Mouse (Mus musculus) hindbrain, embryonic 12.5 days (tissue): ENCODE measurements around the gene Uso1. TPM values are rescaled to one million over a fixed set of nuclear protein-coding genes. Genes with fewer than 3 reads are reported as not detected.
A peak's percentile ranks its signal among the peaks of the same experiment; 100 is the strongest.

Experiments used
- ATAC-seq: fragments of 200-750 bp; cut with Nextera tagmentation; 2 replicates; pipeline ENCODE4 v1.8.0; 2017; ENCODE audit warnings: moderate TSS enrichment; ENCODE audit not compliant: low FRiP score
- H3K27ac ChIP-seq: fragments of 300-500 bp; sonication (generic); 2 replicates; pipeline ENCODE4 v1.5.1; 2016; ENCODE audit warnings: mild to moderate bottlenecking
- H3K27me3 ChIP-seq: fragments of 300-500 bp; sonication (generic); 2 replicates; pipeline ENCODE4 v1.6.1; 2016; ENCODE audit warnings: mild to moderate bottlenecking
- H3K36me3 ChIP-seq: fragments of 300-500 bp; sonication (generic); 2 replicates; pipeline ENCODE4 v1.6.1; 2016; ENCODE audit warnings: mild to moderate bottlenecking
- H3K4me1 ChIP-seq: fragments of 300-500 bp; sonication (generic); 2 replicates; pipeline ENCODE4 v1.6.1; 2016
- H3K4me2 ChIP-seq: fragments of 300-500 bp; sonication (generic); replicated peaks from 2 replicates; pipeline ENCODE4 v1.6.1; 2016; ENCODE audit warnings: mild to moderate bottlenecking
- H3K4me3 ChIP-seq: fragments of 300-500 bp; sonication (generic); 2 replicates; pipeline ENCODE4 v1.5.1; 2016; ENCODE audit warnings: mild to moderate bottlenecking
- H3K9ac ChIP-seq: fragments of 300-500 bp; sonication (generic); 2 replicates; pipeline ENCODE4 v1.6.1; 2016; ENCODE audit warnings: mild to moderate bottlenecking, moderate library complexity
- H3K9me3 ChIP-seq: fragments of 300-500 bp; sonication (generic); replicated peaks from 2 replicates; pipeline ENCODE4 v1.6.1; 2016; ENCODE audit warnings: mild to moderate bottlenecking
- WGBS: fragments of 180-500 bp; shearing (Covaris S2); methylation state at CpG from one replicate; pipeline ENCODE4 v1.1.7; 2016; 5-methylcytosine and 5-hydroxymethylcytosine counted together
- polyA plus RNA-seq: library from polyadenylated mRNA; unstranded; fragments of >200 nt; fragmentation: Nextera tagmentation; extraction: Ambion mirVana; gene quantifications from 2 replicates; pipeline ENCODE4 v1.2.1, GENCODE M21; 2016

The Uso1 gene
- polyA plus RNA-seq: 55.4 and 55.6 TPM in 2 replicates

DNA sequence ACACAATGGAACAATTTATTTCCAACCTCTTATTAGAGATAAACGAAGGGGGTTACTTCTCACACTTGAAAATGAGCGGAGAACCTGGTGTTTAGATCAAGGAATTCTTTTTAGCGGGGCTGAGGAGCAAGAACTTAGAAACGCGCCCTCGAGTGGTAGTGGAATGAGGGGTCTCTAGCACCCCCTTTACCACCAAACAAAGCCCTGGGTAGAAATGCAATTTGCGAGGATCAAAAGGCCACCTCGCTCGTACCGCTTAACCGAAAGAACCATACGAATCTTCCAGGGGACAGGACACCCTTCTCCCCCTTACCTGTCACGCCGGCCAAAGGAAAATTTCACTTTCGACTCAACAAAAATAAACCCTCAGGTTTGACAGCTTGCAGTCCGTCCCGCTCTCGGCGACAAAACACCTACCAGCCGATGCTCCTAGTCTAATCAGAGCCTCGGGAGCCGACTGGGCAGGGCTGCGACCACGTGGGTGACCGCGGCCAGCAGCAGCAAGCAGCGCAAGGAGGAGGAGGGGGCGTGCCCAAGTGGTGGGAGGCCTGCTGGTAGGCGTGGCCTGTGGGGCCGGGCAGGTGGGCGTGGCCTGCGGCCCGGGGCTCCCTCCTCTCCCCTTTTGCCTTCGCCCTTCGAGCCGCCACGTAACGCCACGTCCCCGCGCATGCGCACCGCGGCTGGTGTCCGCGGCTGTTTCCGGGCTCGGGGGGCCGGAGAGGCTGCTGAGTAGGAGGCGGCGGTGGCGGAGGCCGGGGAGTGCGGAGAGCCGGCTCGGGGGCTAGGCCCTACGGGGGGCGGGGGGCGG, at the start of gene Uso1:
Gene Uso1, plus strand, starts transcription at position 700 of the 808 bp plus-strand sequence.
- peak within 1 kb of the TSS; percentile 68 for H3K4me2 ChIP-seq
- H3K4me3 ChIP-seq: peak within 1 kb of the TSS; percentile 80
- H3K36me3 ChIP-seq: peaks cover 5% of the 10 kb centered on the region; the same call in 1 of the 2 replicates
- H3K27me3 ChIP-seq: no peaks in the 10 kb centered on the region
- peak; percentile 98 for ATAC-seq
- 1% methylated on average over 40 of the region's 59 CpGs for WGBS
- peaks cover 33% of the 10 kb centered on the region for H3K4me1 ChIP-seq
- H3K9me3 ChIP-seq: no peaks in the 10 kb centered on the region
- H3K27ac ChIP-seq: peak within 1 kb of the TSS; percentile 88
- H3K9ac ChIP-seq: peak within 1 kb of the TSS; percentile 89

DNA sequence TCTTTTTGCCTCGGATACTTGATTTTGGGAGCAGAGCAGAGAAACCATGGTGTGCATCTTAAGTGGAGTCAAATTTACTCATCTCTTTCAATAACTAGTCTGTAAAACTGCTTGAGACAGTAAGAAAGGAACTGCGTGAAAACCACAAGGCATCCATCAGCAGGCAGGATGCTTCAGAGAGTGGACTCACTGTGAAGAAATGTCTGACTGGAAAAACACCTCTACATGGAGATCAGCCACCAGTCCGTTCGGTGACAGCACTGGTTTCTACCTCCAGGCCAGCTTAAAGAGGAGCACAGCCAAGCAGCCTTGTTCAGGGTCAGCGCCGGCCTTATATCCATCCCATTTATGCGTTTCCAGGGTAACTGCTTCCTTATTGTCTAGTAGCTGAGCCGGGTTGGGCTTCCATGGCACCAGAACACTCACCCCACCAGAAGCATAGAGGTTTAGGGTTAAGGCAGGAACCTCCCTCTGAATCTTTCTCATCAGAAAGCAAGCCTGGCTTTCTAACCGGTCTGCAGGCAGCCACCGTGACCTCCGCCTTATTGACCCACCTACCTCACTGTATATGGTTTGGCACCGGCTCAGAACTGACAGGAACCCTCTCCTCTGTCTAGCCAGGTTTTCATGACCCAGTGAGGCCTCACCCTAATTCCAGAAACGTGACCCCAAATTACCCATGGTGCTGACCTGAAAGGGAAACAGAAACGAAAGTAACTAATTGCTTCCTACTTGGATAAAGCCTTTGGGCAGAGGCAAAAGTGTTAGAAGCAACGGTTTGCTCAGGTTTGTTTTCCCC, 44.3 kb upstream of the Uso1 start:
- H3K9ac ChIP-seq: no peak overlapping the region
- WGBS: 58% methylated on average over 15 of the region's 15 CpGs
- H3K4me3 ChIP-seq: no peak overlapping the region
- H3K27me3 ChIP-seq: no peaks in the 10 kb centered on the region
- no peak overlapping the region for H3K4me2 ChIP-seq
- peaks cover 9% of the 10 kb centered on the region for H3K4me1 ChIP-seq
- no peak for ATAC-seq
- 0 out of 2 replicates have a peak, but pooled peaks cover 3% of the 10 kb centered on the region for H3K9me3 ChIP-seq
- H3K36me3 ChIP-seq: no peaks in the 10 kb centered on the region
- no peak overlapping the region for H3K27ac ChIP-seq

DNA sequence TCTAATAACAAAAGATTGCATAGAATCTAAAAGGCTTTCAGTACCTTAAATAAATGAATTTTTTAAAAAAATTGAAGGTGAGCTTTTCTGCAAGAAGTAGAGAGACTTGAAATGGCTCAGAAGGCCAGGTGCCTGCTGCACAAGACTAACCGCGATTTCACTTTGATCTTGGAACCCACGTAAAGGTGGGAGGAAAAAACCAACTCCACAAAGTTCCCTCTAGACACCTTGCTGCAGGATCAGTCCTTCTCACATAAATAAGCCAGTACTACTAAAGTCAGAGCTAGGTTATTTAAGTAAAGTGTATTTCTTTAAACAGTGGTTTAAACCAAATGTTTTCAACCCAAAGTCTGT, 43.7 kb upstream of the Uso1 start:
- Histone ChIP-seq H3K27me3 (no peaks in the 10 kb centered on the region), H3K27ac (no peak overlapping the region), H3K9me3 (0 out of 2 replicates have a peak, but pooled peaks cover 3% of the 10 kb centered on the region), H3K36me3 (no peaks in the 10 kb centered on the region), H3K4me3 (no peak overlapping the region), H3K9ac (no peak overlapping the region), H3K4me1 (peaks cover 9% of the 10 kb centered on the region), H3K4me2 (no peak overlapping the region)
- ATAC-seq: no peak
- WGBS: 86% methylated on average over 3 of the region's 3 CpGs

DNA sequence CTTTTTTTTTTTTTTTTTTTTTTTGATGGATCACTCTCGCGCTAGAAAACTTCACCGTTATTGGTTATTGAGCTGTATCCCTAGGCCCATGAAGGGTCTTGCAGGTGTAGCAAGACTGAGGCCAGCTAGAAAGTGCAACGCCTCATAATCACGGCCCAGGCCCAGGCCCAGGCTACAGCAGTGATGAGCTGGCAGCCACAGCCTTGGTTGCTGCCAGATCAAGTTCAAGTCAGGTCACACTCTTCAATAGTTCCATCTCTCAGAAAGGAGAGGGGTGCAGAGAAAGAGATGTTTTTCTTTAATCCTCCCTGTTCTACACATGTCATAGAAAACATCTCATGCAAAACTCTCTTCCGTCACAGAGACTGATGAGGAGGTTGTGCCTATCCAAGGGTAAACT, 41.0 kb upstream of the Uso1 start:
- no peak for ATAC-seq
- Histone ChIP-seq H3K27me3 (no peaks in the 10 kb centered on the region), H3K27ac (no peak overlapping the region), H3K4me2 (no peak overlapping the region), H3K9me3 (0 out of 2 replicates have a peak, but pooled peaks cover 3% of the 10 kb centered on the region), H3K36me3 (no peaks in the 10 kb centered on the region), H3K4me3 (no peak overlapping the region), H3K9ac (no peak overlapping the region), H3K4me1 (peaks cover 9% of the 10 kb centered on the region)
- 96% methylated on average over 6 of the region's 6 CpGs for WGBS

DNA sequence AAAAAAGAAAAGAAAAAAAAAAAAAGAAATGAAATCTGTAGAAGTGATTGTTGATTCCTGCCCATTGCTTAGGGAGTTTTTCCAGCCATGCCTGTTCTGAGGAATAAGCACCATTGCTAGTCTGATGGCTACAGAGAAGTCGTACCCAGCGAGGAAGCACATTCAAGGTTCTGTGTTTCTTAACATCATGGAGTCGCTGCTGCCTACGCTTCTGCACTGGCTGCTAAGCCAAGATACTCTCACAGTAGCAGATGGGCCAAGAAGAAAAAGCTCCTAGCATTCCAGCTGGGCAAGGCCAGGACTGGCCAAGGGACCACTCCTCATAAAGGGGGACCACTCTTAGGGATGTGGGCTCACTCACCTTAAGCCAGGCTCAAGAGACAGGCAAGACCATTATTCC, 40.0 kb upstream of the Uso1 start:
- Histone ChIP-seq H3K27ac (no peak overlapping the region), H3K36me3 (no peaks in the 10 kb centered on the region), H3K9ac (no peak overlapping the region), H3K4me2 (no peak overlapping the region), H3K9me3 (0 out of 2 replicates have a peak, but pooled peaks cover 3% of the 10 kb centered on the region), H3K4me1 (peaks cover 9% of the 10 kb centered on the region), H3K4me3 (no peak overlapping the region), H3K27me3 (no peaks in the 10 kb centered on the region)
- 91% methylated on average over 4 of the region's 4 CpGs for WGBS
- no peak for ATAC-seq

DNA sequence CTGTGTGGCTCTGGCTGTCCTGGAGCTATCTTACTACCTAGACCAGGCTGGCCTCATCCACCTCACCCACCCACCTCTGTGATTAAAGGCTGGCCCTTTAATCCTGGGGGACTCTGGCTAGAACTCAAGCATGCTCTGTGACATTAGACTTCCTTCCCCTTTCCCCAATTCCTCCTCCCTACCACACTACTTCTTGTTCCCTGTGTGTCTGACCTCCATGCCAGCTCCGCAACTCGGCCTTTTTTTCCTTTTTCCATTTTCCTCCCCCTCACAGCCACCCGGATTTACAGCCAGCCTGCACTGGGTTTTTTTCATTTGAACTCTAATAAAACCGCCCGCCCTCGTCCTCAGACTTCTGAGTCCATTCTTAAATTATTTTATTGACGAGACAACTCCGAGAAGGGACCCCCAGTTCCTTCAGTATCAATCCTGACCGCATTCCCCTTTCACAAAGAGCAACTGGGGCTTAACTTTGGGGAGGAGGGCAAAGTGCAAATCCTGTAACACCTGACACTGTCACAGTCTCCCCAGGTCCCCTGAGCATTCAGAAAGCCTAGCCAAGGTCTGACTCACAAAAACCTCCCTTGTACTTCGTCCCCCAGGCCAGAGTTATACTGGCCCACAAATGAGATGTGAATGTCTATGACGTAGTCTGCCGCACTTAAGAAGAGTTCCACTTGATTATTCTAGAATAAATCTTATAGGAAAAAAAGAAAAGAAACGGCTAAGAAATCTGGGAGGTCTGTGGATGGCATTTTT, 39.2 kb upstream of the Uso1 start:
- Histone ChIP-seq H3K27me3 (no peaks in the 10 kb centered on the region), H3K4me3 (no peak overlapping the region), H3K36me3 (no peaks in the 10 kb centered on the region), H3K27ac (no peak overlapping the region), H3K4me1 (peaks cover 2% of the 10 kb centered on the region), H3K4me2 (no peak overlapping the region), H3K9me3 (0 out of 2 replicates have a peak, but pooled peaks cover 3% of the 10 kb centered on the region), H3K9ac (no peak overlapping the region)
- WGBS: 63% methylated on average over 13 of the region's 13 CpGs
- no peak for ATAC-seq

DNA sequence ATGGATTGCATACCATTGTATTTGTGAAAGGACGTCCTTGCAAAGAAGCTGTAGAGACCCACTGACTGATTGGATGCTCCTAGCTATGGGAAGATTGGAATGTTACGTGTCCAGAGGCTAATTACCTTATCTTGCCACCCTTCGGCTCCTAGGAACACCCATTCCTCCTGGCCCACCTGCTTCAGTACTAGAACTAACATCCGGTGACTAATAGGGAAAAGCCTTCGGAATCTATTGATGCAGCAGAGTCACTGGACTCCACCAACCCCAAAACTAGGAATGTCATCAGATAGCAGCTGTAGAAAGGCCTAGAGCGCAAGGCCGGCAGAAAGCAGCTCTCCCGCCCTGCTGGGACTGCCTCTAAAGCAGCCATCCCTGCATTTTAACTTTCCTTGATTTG, 36.1 kb upstream of the Uso1 start:
- Histone ChIP-seq H3K27ac (no peak overlapping the region), H3K4me3 (no peak overlapping the region), H3K4me2 (no peak overlapping the region), H3K36me3 (no peaks in the 10 kb centered on the region), H3K27me3 (no peaks in the 10 kb centered on the region), H3K9ac (no peak overlapping the region), H3K4me1 (peaks cover 2% of the 10 kb centered on the region; the same call in 1 of the 2 replicates), H3K9me3 (no peaks in the 10 kb centered on the region)
- ATAC-seq: no peak
- WGBS: 88% methylated on average over 8 of the region's 8 CpGs

DNA sequence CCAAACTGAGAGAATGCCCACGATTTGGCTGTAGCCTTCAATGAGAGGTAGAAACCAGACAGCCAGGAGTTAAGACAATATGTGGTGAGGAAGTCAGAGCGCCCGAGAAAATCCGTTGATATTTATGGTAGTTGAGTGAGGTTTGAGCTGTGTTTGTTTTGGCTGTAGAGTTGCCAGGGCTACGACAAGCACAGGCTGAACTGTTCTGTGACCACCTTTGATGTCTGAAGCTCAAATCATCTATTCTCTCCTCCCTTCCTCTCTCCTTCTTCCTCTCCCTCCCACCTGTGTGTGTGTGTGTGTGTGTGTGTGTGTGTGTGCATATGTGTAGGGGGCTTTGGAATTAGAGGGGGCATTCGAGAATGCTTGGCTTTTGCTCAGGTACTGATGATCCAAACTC, 34.7 kb upstream of the Uso1 start:
- Histone ChIP-seq H3K9me3 (no peaks in the 10 kb centered on the region), H3K27me3 (no peaks in the 10 kb centered on the region), H3K4me1 (peaks cover 2% of the 10 kb centered on the region; the same call in 1 of the 2 replicates), H3K4me2 (no peak overlapping the region), H3K4me3 (no peak overlapping the region), H3K27ac (no peak overlapping the region), H3K9ac (no peak overlapping the region), H3K36me3 (no peaks in the 10 kb centered on the region)
- WGBS: 71% methylated on average over 6 of the region's 6 CpGs
- no peak for ATAC-seq

DNA sequence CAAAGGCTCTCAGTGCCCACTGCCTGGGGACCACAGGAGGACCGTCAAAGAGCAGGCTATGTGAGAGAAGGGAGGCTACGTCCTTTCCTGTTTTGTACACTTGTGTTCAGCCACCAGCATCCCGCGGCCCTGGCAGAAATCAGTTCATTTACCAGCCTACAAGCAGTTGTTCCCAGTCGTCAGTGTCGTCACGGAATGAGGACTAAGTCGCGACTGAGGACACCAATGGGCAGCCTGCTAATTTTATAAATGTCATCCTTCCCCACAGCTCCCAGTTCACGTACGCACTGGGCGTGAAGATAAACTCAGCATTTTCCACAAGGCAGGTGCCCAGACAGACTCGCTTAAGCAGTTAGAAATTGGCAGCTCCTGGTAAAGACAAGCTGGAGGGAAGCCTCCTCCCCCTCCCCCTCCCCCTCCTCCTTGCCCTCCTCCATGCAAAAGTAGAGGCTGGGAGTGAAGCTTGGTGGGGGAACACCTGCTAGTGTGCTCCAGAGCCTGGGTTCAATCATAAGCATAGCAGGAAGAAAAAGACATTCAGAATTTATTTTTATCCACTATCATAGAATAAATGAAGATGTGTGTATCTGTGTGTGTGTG, 33.8 kb upstream of the Uso1 start:
- Histone ChIP-seq H3K4me1 (peaks cover 2% of the 10 kb centered on the region; the same call in 1 of the 2 replicates), H3K4me2 (no peak overlapping the region), H3K9me3 (no peaks in the 10 kb centered on the region), H3K4me3 (no peak overlapping the region), H3K36me3 (no peaks in the 10 kb centered on the region), H3K27me3 (no peaks in the 10 kb centered on the region), H3K9ac (no peak overlapping the region), H3K27ac (no peak overlapping the region)
- ATAC-seq: no peak
- WGBS: 77% methylated on average over 13 of the region's 13 CpGs

DNA sequence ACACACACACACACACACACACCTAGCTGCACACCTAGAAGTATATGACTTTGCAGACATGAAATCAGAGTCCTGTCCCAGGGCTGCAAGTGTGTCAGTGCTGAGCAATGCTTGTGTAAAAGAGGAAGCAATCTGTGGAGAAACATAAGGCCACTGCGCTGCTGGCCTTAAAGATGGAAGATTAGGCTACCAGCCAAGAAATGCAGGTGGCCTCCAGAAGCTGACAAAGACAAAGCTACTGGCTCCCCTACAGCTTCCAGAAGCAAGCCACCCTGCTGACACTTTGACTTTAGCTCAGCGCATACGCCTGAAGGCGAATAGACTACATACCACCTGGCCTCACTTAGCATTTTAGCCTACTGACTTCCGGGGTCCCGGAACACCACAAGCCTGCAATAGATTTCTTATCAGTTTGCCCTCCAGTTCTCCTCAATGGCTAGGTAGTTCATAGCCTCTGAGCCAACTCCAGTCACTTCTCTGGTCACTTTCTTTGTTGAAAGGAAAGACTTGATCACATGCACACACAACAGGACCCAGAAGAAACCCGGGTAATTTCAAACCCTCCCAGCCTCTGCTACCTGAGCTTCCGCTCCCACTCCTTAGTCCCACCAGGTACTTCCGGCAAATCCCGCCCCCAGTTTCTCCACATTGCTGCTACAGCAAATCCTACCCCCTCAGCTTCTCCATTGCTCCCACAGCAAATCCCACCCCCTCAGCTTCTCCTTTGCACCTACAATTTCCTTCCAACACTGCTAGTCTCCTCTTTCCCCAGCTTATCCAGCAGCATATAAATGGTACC, 31.2 kb upstream of the Uso1 start:
- Histone ChIP-seq H3K4me3 (no peak overlapping the region), H3K27me3 (no peaks in the 10 kb centered on the region), H3K27ac (no peak overlapping the region), H3K4me2 (no peak overlapping the region), H3K36me3 (no peaks in the 10 kb centered on the region), H3K4me1 (peaks cover 2% of the 10 kb centered on the region; the same call in 1 of the 2 replicates), H3K9me3 (no peaks in the 10 kb centered on the region), H3K9ac (no peak overlapping the region)
- ATAC-seq: peak; percentile 16; the same call in 1 of the 2 replicates
- WGBS: 49% methylated on average over 10 of the region's 10 CpGs

DNA sequence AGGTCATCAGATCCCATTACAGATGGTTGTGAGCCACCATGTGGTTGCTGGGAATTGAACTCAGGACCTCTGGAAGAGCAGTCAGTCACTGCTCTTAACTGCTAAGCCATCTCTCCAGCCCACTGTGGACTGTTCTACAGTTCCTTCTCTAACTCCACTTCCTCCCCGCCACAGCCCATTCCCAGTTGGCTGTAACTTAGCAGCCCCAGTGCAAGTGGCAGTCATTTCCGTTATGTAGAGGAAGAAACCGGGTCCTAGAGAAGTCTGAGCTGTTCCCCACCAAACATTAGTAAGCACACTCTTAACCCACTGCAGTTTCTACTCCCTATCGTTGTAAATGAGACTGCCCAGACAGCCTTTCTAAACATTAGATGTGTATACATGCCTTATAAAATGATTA, 30.5 kb upstream of the Uso1 start:
- H3K27ac ChIP-seq: no peak overlapping the region
- H3K27me3 ChIP-seq: no peaks in the 10 kb centered on the region
- no peak overlapping the region for H3K4me3 ChIP-seq
- H3K9me3 ChIP-seq: no peaks in the 10 kb centered on the region
- H3K4me2 ChIP-seq: no peak overlapping the region
- no peak overlapping the region for H3K9ac ChIP-seq
- peaks cover 5% of the 10 kb centered on the region; the same call in 1 of the 2 replicates for H3K4me1 ChIP-seq
- WGBS: 92% methylated on average over 4 of the region's 4 CpGs
- no peaks in the 10 kb centered on the region for H3K36me3 ChIP-seq
- no peak for ATAC-seq
